Mouse (Mus musculus) CD8-positive naive resting alpha-beta T cell, adult 2 months (primary cell): Measurements from ENCODE around the gene Vezf1.
A peak's percentile ranks its signal among the peaks of the same experiment; 100 is the strongest.
"Not testable (repeated sequence)": the region's sequence is repeated elsewhere in the genome, so short reads cannot be mapped to it uniquely, and the experiment has no call there.

Experiments
- DNase-seq, 2 experiments: peaks; one replicate each; pipeline ENCODE4 v3.0.0; 2022; ENCODE audit warnings: low read depth in 2 of 2, low spot score in 2 of 2

Vezf1 gene

DNA sequence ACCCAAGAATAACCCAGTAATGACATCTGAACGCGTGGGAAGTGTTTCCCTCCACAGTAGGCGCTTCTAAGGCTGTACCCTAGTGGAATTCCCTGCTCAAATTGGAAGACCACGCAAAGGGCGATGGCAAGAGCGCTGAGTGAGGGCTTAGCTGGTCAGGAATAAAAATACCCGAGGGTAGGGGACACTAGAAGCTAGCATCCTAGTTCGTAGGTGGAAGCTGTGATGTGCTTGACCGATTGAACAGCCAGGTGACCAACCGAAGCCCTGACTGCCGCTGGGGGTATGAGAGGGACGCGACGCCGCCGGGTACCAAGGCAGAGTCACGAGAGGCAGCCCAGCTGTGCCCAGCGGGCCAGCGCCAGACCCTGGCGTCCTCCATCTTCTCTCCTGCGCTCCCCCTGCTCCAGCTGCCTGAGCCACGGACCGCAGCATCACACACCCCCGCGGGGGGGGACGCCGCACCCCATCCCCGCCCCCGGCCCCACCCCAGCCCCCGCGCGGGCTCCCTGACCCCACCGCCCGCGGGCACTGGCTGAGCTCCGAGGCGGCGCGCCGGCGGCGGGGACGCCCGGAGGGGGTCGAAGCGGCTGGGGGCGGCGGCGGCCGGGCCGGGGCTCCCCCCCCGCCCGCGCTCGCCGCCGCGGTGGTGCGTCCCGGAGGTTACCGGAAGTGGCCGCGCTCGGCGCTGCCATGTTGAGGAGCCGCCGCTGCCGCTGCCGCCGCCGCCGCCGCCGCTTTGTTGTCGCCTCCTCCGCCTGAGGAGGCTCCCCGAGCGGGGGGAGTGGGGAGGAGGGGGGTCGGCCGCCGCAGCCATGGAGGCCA, at the start of gene Vezf1:
Vezf1 (plus strand) TSS at position 694 of the 825 bp plus-strand sequence.
- peak; percentile 61 to 65 for DNase-seq

DNA sequence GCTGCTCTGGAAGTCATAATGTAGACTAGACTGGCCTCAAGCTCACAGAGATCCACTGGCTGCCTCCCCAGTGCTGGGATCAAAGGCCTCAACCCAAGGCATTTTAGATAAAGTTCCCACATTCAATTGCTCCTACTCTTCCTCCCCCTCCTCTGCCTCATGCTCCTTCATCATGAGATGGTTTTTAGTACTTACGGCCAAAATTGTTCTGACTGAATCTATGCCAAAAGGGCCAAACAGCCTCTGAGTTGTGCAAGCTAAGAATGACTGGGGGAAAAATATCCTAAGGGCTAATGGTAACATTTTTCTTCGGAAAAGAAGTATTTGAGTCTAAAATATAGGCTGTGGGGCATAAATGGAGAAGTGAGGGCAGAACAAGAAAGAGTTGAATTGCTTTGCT, 44.1 kb upstream of the Vezf1 start:
- no peak for DNase-seq

DNA sequence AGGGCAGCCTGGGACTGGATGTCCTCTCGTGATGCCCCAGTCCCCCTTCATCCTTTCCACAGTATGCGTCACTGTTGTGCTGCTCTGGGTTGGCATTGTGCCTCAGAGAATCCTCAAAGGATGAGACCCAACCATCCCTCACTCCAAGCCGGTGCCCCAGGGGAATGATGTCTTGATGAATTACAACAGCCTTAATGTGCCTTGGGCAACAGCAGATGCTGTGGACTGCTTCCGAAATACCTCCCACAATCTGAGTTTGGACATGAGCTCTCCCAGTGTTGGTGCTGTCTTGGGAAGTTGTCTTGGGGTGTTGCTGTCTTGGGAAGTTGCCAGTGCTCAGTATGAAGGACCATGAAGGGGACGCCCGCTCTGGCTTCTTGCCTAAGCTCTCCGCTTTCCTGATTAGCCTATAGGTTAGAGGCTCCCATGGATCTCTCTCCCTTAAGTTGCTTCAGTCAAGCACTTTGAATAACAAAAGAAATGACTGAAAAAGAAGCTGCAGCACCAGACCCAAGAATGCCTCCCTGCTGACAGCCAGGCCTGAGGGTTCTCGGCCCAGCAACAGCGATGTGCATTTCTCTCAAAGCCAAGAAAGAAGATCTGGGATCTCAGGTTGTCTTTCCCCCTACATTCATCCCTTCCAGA, 40.6 kb upstream of the Vezf1 start:
- DNase-seq, result no peak

DNA sequence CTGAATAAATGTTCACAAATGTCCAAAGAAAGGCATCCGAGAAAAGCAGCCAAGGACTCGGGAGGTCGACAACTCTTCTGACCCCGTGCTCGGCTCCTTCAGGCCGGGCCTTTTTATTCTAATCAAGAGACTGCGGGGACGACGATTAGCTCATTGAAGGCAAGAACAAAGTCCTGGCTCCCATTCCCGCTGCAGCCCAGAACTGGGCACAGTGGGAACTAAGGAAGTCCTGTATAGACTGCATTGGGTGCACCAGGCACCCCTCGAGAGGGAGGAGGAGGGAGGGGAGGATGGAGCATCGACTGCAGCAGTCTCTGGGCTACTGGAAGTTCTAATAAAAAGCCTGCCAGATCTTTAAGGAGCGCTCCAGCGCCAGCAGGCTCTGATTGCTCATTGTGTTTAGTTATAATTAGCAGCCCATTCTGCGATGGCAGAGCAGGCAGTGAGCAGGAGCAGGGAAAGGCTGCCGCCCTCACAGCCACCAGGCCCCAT, 39.8 kb upstream of the Vezf1 start:
- DNase-seq, result no peak

DNA sequence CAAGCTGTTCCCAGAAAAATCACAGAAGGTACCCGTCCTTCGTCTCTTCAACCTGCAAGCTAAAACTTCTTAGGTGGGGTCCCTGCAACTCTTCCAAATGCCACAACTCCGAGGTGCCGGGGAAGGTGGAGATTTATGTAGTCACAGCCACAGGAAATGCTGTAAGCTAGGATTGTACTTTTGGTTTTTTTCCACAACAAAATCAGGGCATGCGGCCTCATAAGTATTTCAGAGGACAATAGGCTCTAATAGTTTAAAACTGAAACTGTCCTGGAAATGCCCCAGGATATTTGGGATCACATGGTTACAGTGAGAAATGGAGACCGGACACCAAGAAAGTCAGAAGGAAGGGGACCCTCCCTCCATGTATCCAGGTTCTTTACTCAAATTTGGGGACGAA, 37.9 kb upstream of the Vezf1 start:
- DNase-seq, result no peak

DNA sequence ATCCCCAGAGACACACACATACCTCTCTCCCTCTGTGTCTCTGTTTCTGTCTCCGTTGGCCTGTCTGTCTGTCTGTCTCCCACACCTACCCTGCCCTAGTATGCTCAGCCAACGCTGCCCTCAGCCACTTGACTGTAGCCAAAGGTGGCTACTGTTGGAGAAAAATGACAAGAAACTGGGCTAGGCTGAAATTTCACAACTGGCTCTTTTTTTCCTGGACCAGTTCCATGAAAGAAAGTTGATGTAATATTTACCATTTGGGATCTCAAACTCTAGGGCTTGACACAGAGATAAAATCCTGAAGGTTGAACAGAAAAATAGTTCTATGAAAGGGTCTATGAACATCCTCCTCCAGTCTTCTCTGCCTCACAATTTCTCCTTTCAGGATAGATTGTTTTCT, 37.2 kb upstream of the Vezf1 start:
- no peak for DNase-seq

DNA sequence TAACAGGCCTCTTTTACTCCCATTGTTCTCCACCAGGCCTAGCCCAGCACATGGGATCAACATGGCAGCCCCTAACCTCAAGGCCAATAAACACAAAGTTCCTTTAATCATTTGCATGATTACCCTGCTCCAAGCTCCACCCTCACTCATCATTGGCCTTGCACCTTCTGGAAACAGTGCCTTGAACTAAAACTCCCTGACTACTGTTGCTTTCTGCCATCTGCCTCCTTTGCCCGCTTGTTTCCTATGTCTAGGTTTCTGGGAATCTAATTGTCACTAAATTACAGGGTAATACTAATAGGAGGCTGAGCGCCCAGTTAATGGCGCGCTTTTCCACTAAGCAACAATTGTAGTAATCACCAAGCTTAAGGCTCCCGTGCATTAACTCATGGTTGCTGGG, 36.3 kb upstream of the Vezf1 start:
- no peak for DNase-seq

DNA sequence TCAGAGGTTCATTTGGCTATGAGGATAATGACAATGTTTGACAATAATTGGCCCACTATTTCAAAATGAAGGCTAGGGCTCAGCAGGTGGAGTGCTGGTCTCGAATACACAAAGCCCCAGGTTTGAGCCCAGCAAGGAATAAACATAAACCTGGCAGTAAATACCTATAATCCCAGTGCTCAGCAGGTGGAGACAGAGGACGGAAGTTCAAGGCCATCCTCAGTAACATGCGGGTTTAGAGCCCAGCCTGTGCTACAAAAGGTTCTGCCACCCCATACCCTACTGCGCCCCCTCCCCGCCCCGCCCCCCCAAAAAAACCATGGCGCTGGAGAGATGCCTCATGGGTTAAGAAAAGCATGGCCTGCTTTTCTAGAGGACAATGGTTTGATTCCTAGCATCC, 32.1 kb upstream of the Vezf1 start:
- no peak for DNase-seq

DNA sequence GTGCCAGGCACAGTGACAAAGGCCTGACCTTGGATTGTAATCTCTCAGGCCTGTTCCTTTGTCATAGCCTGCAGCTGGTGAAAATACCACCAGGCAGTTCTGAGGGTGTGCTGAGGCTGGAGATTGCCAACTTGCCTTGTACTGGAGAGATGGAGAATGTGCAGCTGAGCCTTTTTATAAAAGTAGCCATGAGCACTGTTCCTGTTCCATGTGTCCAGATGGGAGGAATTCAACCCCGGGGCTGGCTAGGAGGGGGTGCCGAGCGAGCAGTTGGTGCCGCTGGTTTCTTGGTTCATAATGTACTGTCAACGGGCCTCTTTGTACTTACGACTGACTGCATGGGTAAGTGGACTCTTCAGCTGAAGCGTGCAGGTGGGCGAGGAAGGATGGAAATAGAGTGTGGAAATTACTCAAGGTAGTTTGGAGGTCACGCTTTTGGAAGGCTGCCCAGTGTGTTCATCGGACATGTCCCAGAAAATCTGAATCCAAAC, 31.3 kb upstream of the Vezf1 start:
- DNase-seq, result no peak

DNA sequence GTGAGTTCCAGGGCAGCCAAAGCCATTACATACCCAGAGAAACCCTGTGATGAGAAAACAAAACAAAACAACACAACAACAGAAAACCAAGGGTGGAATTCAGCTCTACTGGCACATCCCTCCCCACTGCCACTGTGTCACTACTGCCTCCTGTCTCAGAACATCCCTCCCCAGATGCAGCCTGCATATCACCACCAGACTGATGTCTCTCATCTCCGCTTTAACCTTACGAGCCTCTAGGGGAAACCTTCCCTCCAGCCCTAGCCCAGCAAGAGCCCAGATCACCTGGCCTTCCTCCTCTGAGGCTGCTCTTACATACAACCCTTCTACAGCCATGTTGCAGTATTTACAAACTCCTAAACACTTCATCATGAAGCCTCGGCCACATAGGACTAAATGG, 30.7 kb upstream of the Vezf1 start:
- no peak for DNase-seq

DNA sequence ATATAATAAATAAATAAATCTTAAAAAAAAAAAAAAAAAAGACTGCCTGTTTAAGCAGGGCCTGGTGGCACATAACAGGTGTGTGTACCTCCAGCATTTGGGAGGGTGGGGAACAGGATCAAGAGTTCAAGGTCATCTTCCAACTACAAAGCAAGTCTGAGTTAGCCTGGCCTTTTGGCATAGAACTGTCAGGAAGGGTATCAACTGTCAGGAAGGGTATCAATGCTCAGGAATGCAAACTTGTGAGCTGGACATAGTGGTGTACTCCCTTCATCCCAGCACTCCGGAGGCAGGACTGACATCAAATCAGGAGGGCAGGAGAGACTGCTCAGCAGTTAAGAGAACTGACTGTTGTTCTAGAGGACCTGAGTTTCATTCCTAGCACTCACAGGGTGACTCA, 29.0 kb upstream of the Vezf1 start:
- DNase-seq, result no peak

DNA sequence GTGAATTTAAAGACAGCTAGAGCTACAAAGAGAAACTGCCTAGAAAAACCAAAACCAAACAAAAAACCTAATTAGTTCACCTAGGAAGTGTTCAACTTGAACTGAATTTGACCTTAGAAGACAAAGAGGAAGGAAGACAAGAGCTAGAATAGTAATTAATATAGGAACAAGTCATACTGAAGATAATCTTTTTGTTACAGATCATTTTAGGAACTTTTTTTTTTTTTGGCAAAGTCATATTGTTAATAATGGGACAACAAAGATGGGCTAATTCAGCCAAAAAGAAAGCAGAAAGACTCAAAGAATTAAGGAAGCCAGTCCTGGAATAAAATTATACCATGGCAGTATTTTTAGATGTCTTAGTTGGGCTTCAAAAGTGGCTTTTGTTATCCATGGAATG, 23.8 kb upstream of the Vezf1 start:
- no peak for DNase-seq

DNA sequence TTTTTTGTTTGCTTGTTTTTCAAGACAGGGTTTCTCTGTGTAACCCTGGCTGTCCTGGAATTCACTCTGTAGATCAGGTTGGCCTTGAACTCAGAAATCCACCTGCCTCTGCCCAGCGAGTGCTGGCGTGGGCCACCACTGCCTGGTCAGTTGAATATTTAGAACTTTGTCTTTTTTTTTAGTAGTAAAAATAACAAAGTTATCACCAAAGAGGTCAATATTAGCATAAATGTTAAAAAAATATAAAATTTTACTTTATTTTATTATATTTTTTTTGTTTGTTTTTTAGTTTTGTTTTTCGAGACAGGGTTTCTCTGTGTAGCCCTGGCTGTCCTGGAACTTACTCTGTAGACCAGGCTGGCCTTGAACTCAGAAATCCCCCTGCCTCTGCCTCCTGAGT, 22.9 kb upstream of the Vezf1 start:
- not testable (repeated sequence) for DNase-seq

DNA sequence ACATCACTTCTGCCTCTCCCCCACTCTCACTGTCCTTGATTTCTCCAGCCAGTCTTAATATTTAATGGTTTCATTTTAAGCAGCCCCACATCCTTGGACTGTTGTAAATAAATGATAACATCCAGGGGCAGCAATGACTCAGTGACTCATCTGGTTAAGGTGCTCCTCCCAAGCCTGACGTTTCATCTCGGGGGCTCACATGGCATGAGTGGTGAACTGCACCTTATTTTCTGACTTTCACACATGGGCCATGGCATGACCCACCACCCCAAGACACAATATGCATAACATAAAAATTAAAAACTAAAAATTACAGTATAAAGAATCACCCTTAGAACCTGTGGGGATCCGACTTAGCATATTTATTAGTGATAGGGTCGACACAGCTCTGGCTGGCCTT, 22.2 kb upstream of the Vezf1 start:
- no peak for DNase-seq

DNA sequence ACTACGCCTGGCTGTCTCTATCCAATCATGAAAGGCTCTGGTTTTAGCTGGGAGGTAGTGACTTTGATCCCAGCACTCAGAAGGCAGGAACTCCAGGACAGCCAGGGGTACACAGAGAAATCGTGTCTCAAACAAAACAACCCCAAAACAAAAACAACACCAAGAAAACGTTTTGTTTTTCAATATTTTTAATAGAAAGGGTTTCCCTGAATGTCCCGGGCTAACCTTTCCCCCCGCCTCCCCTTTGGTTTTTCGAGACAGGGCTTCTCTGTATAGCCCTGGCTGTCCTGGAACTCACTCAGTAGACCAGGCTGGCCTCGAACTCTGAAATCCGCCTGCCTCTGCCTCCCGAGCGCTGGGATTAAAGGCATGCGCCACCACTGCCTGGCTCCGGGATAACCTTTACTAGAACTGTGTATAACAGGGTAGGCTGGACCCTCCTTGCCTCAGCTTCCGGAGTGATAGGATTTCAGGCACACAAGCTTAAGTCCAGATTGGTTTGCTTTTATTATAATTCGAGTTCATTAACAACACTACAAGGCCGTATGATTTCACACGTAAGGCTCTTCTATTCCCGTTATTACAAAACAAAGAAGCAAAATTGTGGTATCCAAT, 21.6 kb upstream of the Vezf1 start:
- no peak for DNase-seq

DNA sequence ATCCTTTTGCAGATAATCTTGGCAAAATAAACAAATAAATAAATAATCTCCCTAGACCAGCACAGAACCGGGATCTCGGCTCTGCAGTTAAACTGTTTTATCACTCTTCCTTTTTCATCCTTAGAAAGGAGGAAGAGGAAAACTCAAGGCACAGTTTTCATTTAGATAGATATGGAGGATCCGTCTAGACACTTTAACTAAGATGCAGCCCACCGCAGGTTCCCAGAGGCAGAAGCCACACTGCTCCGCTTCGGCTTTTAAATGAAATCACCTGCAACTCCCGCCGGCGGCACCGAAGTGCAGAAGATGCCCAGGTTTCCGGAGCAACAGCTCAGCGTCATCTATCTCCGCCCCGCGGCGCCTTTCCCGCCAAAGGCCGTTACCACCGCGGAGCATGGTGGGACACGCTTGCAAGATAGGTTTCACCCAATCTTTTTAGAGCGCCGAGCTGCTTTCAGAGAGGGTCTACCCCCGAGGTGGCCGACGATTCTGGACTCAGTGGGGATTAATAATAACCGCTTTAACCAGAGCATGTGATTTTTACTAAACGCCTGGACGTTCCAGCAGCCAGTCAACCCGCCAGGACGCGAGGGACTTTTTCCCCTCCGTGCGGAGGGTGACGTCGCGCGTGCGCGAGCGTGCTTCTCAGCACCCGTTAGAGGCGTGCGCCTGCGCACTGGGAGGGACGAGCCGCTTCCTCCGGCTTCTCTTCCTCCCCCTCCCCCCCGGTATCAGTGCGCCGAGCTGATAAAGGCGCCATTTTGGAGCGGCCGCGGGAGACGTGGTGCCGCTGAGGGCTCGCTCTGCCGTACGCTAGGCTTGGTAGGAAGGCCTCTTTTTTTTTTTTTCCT, 20.9 kb upstream of the Vezf1 start, which contains the start of gene Srsf1:
Srsf1 (plus strand) TSS at position 430 of the 851 bp plus-strand sequence.
- peak; percentile 95 to 96 for DNase-seq

DNA sequence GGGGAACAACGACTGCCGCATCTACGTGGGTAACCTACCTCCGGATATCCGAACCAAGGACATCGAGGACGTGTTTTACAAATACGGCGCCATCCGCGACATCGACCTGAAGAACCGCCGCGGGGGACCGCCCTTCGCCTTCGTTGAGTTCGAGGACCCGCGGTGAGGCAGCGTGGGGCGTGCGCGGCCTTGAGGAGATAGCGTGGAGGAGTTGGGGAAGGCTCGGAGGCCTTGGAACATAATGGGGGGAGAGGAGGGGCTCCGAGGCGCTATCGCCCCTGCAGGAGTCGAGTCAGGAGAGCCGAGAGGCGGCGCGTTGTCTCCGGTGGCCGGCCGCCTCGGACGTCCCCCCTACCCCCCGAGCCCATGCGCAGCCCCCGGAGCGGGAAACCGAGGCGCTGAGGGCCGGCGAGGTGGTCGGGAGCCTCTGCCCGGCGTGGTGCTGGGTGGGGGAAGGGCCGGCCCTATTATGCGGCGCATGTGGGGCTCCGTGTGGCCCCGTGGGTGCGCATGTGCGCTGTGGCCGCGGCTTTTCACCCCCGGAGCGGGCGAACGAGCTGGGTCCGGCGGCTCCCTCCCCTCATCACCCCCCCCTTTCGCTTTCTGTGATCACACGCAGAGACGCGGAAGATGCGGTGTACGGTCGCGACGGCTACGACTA, 20.1 kb upstream of the Vezf1 start:
- peak in 1 of 2 experiments; percentile 40 for DNase-seq

DNA sequence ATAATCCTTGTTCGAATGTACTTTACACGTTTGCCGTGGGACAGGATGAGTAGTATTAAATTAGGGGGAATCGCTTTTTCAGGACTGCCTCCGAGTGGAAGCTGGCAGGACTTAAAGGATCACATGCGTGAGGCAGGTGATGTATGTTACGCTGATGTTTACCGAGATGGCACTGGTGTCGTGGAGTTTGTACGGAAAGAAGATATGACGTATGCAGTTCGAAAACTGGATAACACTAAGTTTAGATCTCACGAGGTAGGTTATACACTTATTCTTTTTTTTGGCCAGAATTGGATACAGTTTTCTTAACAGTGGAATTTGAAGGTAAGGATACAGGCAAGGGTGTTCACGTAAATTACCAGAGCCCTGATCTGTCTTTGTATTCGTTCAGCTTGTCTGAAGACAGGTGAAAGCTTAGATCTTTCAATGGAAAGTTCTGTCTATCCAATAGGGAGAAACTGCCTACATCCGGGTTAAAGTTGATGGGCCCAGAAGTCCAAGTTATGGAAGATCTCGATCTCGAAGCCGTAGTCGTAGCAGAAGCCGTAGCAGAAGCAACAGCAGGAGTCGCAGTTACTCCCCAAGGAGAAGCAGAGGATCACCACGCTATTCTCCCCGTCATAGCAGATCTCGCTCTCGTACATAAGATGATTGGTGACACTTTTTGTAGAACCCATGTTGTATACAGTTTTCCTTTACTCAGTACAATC, 19.0 kb upstream of the Vezf1 start:
- DNase-seq, result peak in 1 of 2 experiments; percentile 29

DNA sequence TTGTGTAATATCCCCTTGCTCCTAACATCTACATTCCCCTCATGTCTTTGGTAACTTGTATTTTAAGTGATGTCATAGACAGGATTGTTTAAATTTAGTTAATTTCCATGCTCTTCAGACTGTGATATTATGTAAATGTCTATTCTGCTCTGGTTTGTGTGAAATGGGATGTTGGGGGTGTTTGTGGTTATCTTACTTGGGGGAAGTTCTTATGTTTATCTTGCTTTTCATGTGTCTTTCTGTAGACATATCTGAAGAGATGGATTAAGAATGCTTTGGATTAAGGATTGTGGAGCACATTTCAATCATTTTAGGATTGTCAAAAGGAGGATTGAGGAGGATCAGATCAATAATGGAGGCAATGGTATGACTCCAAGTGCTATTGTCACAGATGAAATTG, 18.3 kb upstream of the Vezf1 start:
- DNase-seq, result no peak

DNA sequence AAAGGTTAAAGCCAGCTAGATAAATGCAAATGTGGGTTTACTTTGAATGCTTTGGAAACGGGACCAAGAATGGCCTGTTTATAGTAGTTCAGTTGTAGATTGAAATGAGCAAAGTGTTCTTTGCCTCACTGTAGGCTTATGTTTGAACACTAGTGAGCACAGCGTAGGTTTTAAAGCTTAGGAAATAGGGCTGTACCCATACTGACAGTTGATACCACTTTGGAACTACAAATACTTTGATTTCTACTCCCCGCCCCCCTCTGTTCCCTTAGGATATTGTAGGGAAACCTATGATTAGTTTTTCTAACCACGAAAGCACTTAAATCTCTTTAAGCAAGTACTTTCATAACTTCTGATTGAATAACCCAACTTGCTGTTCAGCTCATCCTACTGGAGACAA, 15.4 kb upstream of the Vezf1 start:
- no peak for DNase-seq
